Mouse (Mus musculus): ENCODE results near the gene Reep3.

GRCm38 (mm10) chr10:67094922-67095321 is 1.8 kb downstream of the Reep3 start:
- no peak for TF ChIP-seq POLR2A (IDR thresholded peaks at IDR 0.05; ENCODE audit: insufficient read length, low read depth)
- no peak for TF ChIP-seq POLR2AphosphoS2 (IDR thresholded peaks at IDR 0.05; ENCODE audit: insufficient read length, low read depth)

Measured in myocyte (in vitro differentiated cells).